Mouse (Mus musculus): Measurements from ENCODE around the gene Man2a2. TPM values are rescaled to one million over a fixed set of nuclear protein-coding genes. Genes with fewer than 3 reads are reported as not detected.

The Man2a2 gene
- polyA plus RNA-seq, 1 experiment from 2014 or later: 19.5 TPM

GRCm38 (mm10) chr7:80369461-80369860, 1.7 kb downstream of the Man2a2 start:
- peaks cover 10 to 20% of the 10 kb centered on the region in 2 experiments for H3K4me1 ChIP-seq (ENCODE audit: control insufficient read depth in 2 of 2, insufficient read depth in 2 of 2, low read length in 2 of 2)
- no peak for ATAC-seq (ENCODE audit: insufficient number of reproducible peaks, insufficient read depth, low FRiP score, low read depth)
- no peak overlapping the region for H3K4me3 ChIP-seq (ENCODE audit: control insufficient read depth in 1 of 2, insufficient read depth in 1 of 2, low read depth in 1 of 2, low read length in 2 of 2)
- 65% methylated on average over 5 of the region's 5 CpGs for WGBS
- H3K9me3 ChIP-seq (ENCODE audit: control insufficient read depth, low read length): no peaks in the 10 kb centered on the region
- no peak overlapping the region for H3K9ac ChIP-seq (ENCODE audit: low read length)
- peaks cover 35% of the 10 kb centered on the region for H3K36me3 ChIP-seq (ENCODE audit: control insufficient read depth, insufficient read depth, low read length)
- peak overlapping the region in 1 of 2 experiments; percentile 15; a peak in 1 of 4 replicates for H3K27ac ChIP-seq (replicated peaks in 1 of 2; ENCODE audit: control insufficient read depth in 1 of 2, insufficient read depth in 1 of 2, low read depth in 2 of 2, low read length in 2 of 2)
- H3K4me2 ChIP-seq (ENCODE audit: low read length): peak overlapping the region; percentile 76
- no peaks in the 10 kb centered on the region for H3K27me3 ChIP-seq (ENCODE audit: control insufficient read depth, insufficient read depth, low read length)

GRCm38 (mm10) chr7:80368635-80369421, 2.3 kb downstream of the Man2a2 start:
- ATAC-seq (ENCODE audit: insufficient number of reproducible peaks, insufficient read depth, low FRiP score, low read depth): peak; percentile 24; the same call in 1 of the 2 replicates
- Histone ChIP-seq H3K36me3 (ENCODE audit: control insufficient read depth, insufficient read depth, low read length) (peaks cover 42% of the 10 kb centered on the region), H3K9ac (ENCODE audit: low read length) (peak overlapping the region; percentile 30; the same call in 1 of the 2 replicates), H3K27me3 (ENCODE audit: control insufficient read depth, insufficient read depth, low read length) (no peaks in the 10 kb centered on the region), H3K27ac (replicated peaks in 1 of 2; ENCODE audit: control insufficient read depth in 1 of 2, insufficient read depth in 1 of 2, low read depth in 2 of 2, low read length in 2 of 2) (peak overlapping the region in 1 of 2 experiments; percentile 47; a peak in 3 of 4 replicates), H3K4me3 (ENCODE audit: control insufficient read depth in 1 of 2, insufficient read depth in 1 of 2, low read depth in 1 of 2, low read length in 2 of 2) (no peak overlapping the region), H3K9me3 (ENCODE audit: control insufficient read depth, low read length) (0 out of 2 replicates have a peak, but pooled peaks cover 4% of the 10 kb centered on the region), H3K4me2 (ENCODE audit: low read length) (peak overlapping the region; percentile 76), H3K4me1 (ENCODE audit: control insufficient read depth in 2 of 2, insufficient read depth in 2 of 2, low read length in 2 of 2) (peaks cover 10 to 20% of the 10 kb centered on the region in 2 experiments)
- whole genome bisulfite sequencing: 67% methylated on average over 20 of the region's 20 CpGs

- Histone ChIP-seq H3K27me3 (ENCODE audit: control insufficient read depth, insufficient read depth, low read length) (no peaks in the 10 kb centered on the region), H3K27ac (replicated peaks in 1 of 2; ENCODE audit: control insufficient read depth in 1 of 2, insufficient read depth in 1 of 2, low read depth in 2 of 2, low read length in 2 of 2) (peak overlapping the region in 1 of 2 experiments; percentile 47; a peak in 1 of 4 replicates), H3K4me1 (ENCODE audit: control insufficient read depth in 2 of 2, insufficient read depth in 2 of 2, low read length in 2 of 2) (peaks cover 10 to 20% of the 10 kb centered on the region in 2 experiments), H3K4me2 (ENCODE audit: low read length) (no peak overlapping the region), H3K36me3 (ENCODE audit: control insufficient read depth, insufficient read depth, low read length) (peaks cover 50% of the 10 kb centered on the region), H3K9me3 (ENCODE audit: control insufficient read depth, low read length) (0 out of 2 replicates have a peak, but pooled peaks cover 4% of the 10 kb centered on the region), H3K9ac (ENCODE audit: low read length) (0 out of 2 replicates have a peak overlapping the region, but pooled peaks have one; percentile 30), H3K4me3 (ENCODE audit: control insufficient read depth in 1 of 2, insufficient read depth in 1 of 2, low read depth in 1 of 2, low read length in 2 of 2) (no peak overlapping the region)
- no peak for ATAC-seq (ENCODE audit: insufficient number of reproducible peaks, insufficient read depth, low FRiP score, low read depth)
- WGBS: 85% methylated on average over 9 of the region's 9 CpGs
Measured at GRCm38 (mm10) chr7:80368009-80368408, 3.2 kb downstream of the Man2a2 start.

GRCm38 (mm10) chr7:80367232-80367631, 3.9 kb downstream of the Man2a2 start:
- Histone ChIP-seq H3K9ac (ENCODE audit: low read length) (no peak overlapping the region), H3K4me2 (ENCODE audit: low read length) (no peak overlapping the region), H3K27ac (replicated peaks in 1 of 2; ENCODE audit: control insufficient read depth in 1 of 2, insufficient read depth in 1 of 2, low read depth in 2 of 2, low read length in 2 of 2) (no peak overlapping the region), H3K4me1 (ENCODE audit: control insufficient read depth in 2 of 2, insufficient read depth in 2 of 2, low read length in 2 of 2) (peaks cover 10 to 20% of the 10 kb centered on the region in 2 experiments), H3K9me3 (ENCODE audit: control insufficient read depth, low read length) (0 out of 2 replicates have a peak, but pooled peaks cover 4% of the 10 kb centered on the region), H3K27me3 (ENCODE audit: control insufficient read depth, insufficient read depth, low read length) (no peaks in the 10 kb centered on the region), H3K4me3 (ENCODE audit: control insufficient read depth in 1 of 2, insufficient read depth in 1 of 2, low read depth in 1 of 2, low read length in 2 of 2) (no peak overlapping the region), H3K36me3 (ENCODE audit: control insufficient read depth, insufficient read depth, low read length) (peaks cover 58% of the 10 kb centered on the region)
- WGBS: 96% methylated on average over 7 of the region's 7 CpGs
- no peak for ATAC-seq (ENCODE audit: insufficient number of reproducible peaks, insufficient read depth, low FRiP score, low read depth)

- Histone ChIP-seq H3K4me3 (ENCODE audit: control insufficient read depth in 1 of 2, insufficient read depth in 1 of 2, low read depth in 1 of 2, low read length in 2 of 2) (no peak overlapping the region), H3K9me3 (ENCODE audit: control insufficient read depth, low read length) (0 out of 2 replicates have a peak, but pooled peaks cover 4% of the 10 kb centered on the region), H3K27ac (replicated peaks in 1 of 2; ENCODE audit: control insufficient read depth in 1 of 2, insufficient read depth in 1 of 2, low read depth in 2 of 2, low read length in 2 of 2) (no peak overlapping the region), H3K36me3 (ENCODE audit: control insufficient read depth, insufficient read depth, low read length) (peaks cover 72% of the 10 kb centered on the region), H3K9ac (ENCODE audit: low read length) (no peak overlapping the region), H3K4me1 (ENCODE audit: control insufficient read depth in 2 of 2, insufficient read depth in 2 of 2, low read length in 2 of 2) (peaks cover 10 to 20% of the 10 kb centered on the region in 2 experiments), H3K27me3 (ENCODE audit: control insufficient read depth, insufficient read depth, low read length) (no peaks in the 10 kb centered on the region), H3K4me2 (ENCODE audit: low read length) (no peak overlapping the region)
- no peak for ATAC-seq (ENCODE audit: insufficient number of reproducible peaks, insufficient read depth, low FRiP score, low read depth)
- 56% methylated on average over 2 of the region's 2 CpGs for WGBS
Measured at GRCm38 (mm10) chr7:80365759-80366158, 5.4 kb downstream of the Man2a2 start.

- Histone ChIP-seq H3K4me3 (ENCODE audit: control insufficient read depth in 1 of 2, insufficient read depth in 1 of 2, low read depth in 1 of 2, low read length in 2 of 2) (no peak overlapping the region), H3K4me2 (ENCODE audit: low read length) (no peak overlapping the region), H3K27ac (replicated peaks in 1 of 2; ENCODE audit: control insufficient read depth in 1 of 2, insufficient read depth in 1 of 2, low read depth in 2 of 2, low read length in 2 of 2) (no peak overlapping the region), H3K9me3 (ENCODE audit: control insufficient read depth, low read length) (0 out of 2 replicates have a peak, but pooled peaks cover 4% of the 10 kb centered on the region), H3K36me3 (ENCODE audit: control insufficient read depth, insufficient read depth, low read length) (peaks cover 96% of the 10 kb centered on the region), H3K27me3 (ENCODE audit: control insufficient read depth, insufficient read depth, low read length) (no peaks in the 10 kb centered on the region), H3K9ac (ENCODE audit: low read length) (no peak overlapping the region), H3K4me1 (ENCODE audit: control insufficient read depth in 2 of 2, insufficient read depth in 2 of 2, low read length in 2 of 2) (peaks cover 0 to 2% of the 10 kb centered on the region in 2 experiments; a peak in 1 of 4 replicates)
- no peak for ATAC-seq (ENCODE audit: insufficient number of reproducible peaks, insufficient read depth, low FRiP score, low read depth)
- 50% methylated on average over 3 of the region's 3 CpGs for WGBS
Measured at GRCm38 (mm10) chr7:80360435-80360834, 10.7 kb downstream of the Man2a2 start.

GRCm38 (mm10) chr7:80358039-80358438, 13.1 kb downstream of the Man2a2 start:
- ATAC-seq (ENCODE audit: insufficient number of reproducible peaks, insufficient read depth, low FRiP score, low read depth): no peak
- H3K36me3 ChIP-seq (ENCODE audit: control insufficient read depth, insufficient read depth, low read length): peaks cover 95% of the 10 kb centered on the region
- no peaks in the 10 kb centered on the region for H3K27me3 ChIP-seq (ENCODE audit: control insufficient read depth, insufficient read depth, low read length)
- H3K27ac ChIP-seq (replicated peaks in 1 of 2; ENCODE audit: control insufficient read depth in 1 of 2, insufficient read depth in 1 of 2, low read depth in 2 of 2, low read length in 2 of 2): peak overlapping the region in 1 of 2 experiments; percentile 44; a peak in 2 of 4 replicates
- no peak overlapping the region for H3K4me2 ChIP-seq (ENCODE audit: low read length)
- peaks cover 0 to 2% of the 10 kb centered on the region in 2 experiments; a peak in 1 of 4 replicates for H3K4me1 ChIP-seq (ENCODE audit: control insufficient read depth in 2 of 2, insufficient read depth in 2 of 2, low read length in 2 of 2)
- H3K9ac ChIP-seq (ENCODE audit: low read length): no peak overlapping the region
- H3K9me3 ChIP-seq (ENCODE audit: control insufficient read depth, low read length): no peaks in the 10 kb centered on the region
- WGBS: 51% methylated on average over 4 of the region's 4 CpGs
- no peak overlapping the region for H3K4me3 ChIP-seq (ENCODE audit: control insufficient read depth in 1 of 2, insufficient read depth in 1 of 2, low read depth in 1 of 2, low read length in 2 of 2)

Measured in heart, embryonic 14.5 days (tissue).